Mouse (Mus musculus): ENCODE results near the gene Fggy. TPM values are rescaled to one million over a fixed set of nuclear protein-coding genes. Genes with fewer than 3 reads are reported as not detected.

Fggy gene
- polyA plus RNA-seq, 1 experiment from 2014 or later, result 9.1 TPM

DNA sequence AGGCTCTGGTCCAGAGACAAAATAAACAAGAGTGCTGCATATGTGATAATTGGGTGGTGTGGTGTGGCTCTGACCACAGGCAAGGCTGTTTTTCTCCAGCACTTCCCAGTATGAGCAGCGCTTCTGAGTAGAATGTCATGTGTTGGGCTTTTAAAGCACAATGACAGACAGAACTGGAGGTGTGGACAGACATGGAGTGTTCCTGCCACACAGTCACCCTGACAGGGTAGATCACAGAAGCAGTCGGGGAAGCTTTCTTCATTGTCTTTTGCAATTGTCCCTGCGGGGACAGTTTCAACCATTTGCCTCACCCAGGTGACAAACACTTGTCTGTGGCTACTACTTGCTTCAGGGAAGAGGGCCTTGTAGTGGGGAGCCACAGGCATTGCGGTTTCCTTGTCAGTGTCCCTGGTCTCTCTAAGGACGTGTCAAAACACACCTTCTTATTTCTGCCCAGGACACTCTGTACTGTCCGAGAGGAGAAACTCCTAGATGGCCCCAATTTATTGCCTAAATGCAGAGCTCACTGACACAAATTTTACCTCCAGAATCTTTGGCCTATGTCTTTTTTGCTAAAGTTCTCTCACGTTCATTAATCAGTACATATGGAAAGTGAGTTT lies 183.9 kb downstream of the Fggy start:
- WGBS, result 77% methylated on average over 7 of the region's 7 CpGs
- H3K27ac ChIP-seq, result no peak overlapping the region
- H3K4me3 ChIP-seq, result no peak overlapping the region
- H3K4me2 ChIP-seq, result no peak overlapping the region
- H3K27me3 ChIP-seq, result no peaks in the 10 kb centered on the region
- H3K9ac ChIP-seq, result no peak overlapping the region
- no peak for ATAC-seq (ENCODE audit: low FRiP score)
- 0 out of 2 replicates have a peak, but pooled peaks cover 3% of the 10 kb centered on the region for H3K4me1 ChIP-seq (replicated peaks)
- no peaks in the 10 kb centered on the region for H3K36me3 ChIP-seq
- no peaks in the 10 kb centered on the region for H3K9me3 ChIP-seq

GRCm38 (mm10) chr4:95742986-95743385 lies 185.7 kb downstream of the Fggy start:
- no peak overlapping the region for H3K9ac ChIP-seq
- H3K27ac ChIP-seq, result no peak overlapping the region
- H3K9me3 ChIP-seq, result no peaks in the 10 kb centered on the region
- H3K4me2 ChIP-seq, result no peak overlapping the region
- H3K27me3 ChIP-seq, result no peaks in the 10 kb centered on the region
- WGBS, result 45% methylated on average over 4 of the region's 4 CpGs
- no peak overlapping the region for H3K4me3 ChIP-seq
- H3K36me3 ChIP-seq, result no peaks in the 10 kb centered on the region
- ATAC-seq (ENCODE audit: low FRiP score), result no peak
- 0 out of 2 replicates have a peak, but pooled peaks cover 3% of the 10 kb centered on the region for H3K4me1 ChIP-seq (replicated peaks)

- Histone ChIP-seq H3K27me3 (no peaks in the 10 kb centered on the region), H3K27ac (no peak overlapping the region), H3K9me3 (no peaks in the 10 kb centered on the region), H3K4me1 (replicated peaks) (no peaks in the 10 kb centered on the region), H3K4me2 (no peak overlapping the region), H3K9ac (no peak overlapping the region), H3K36me3 (no peaks in the 10 kb centered on the region), H3K4me3 (no peak overlapping the region)
- WGBS, result 91% methylated on average over 6 of the region's 6 CpGs
- ATAC-seq (ENCODE audit: low FRiP score), result no peak
Observed at GRCm38 (mm10) chr4:95746954-95747353, 189.6 kb downstream of the Fggy start.

DNA sequence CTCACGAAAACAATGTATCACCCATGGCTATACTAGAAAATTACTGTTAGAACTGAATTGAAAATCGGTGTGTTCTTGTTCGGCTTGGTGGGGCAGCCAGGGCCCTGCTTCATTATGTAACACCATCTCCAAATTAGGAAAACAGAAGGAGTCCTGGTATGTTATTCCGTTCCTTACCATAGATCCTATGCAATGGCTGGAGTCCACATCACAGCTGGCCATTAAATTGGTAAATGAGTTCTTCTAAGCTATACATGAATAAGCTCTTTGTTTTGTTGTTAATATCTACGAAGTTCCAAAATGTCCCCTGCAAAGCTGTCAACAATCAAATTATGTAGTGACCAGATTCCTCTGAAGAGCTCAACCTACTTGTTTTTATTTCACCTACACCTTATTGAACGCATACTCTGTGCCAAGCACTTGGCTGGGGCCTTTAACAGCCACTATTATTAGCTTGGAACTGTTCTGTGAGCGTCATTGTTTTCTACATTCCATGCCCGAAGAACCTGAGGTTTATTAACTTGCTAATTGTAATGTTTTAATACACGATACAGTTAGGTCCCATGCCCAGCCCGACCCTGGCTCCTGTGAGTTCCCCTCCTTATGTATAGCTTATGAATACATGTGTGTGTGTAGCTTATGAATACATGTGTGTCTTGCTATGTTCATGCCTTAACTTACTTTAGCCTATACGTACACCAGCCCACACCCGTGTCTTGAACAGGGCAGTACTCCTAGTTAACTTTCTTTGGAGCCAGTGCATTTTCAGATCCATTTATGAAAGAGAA lies 190.3 kb downstream of the Fggy start:
- 81% methylated on average over 12 of the region's 12 CpGs for WGBS
- no peak overlapping the region for H3K4me2 ChIP-seq
- no peak overlapping the region for H3K9ac ChIP-seq
- H3K27me3 ChIP-seq, result no peaks in the 10 kb centered on the region
- no peak overlapping the region for H3K27ac ChIP-seq
- H3K36me3 ChIP-seq, result no peaks in the 10 kb centered on the region
- no peaks in the 10 kb centered on the region for H3K9me3 ChIP-seq
- no peaks in the 10 kb centered on the region for H3K4me1 ChIP-seq (replicated peaks)
- no peak for ATAC-seq (ENCODE audit: low FRiP score)
- no peak overlapping the region for H3K4me3 ChIP-seq

- Histone ChIP-seq H3K36me3 (no peaks in the 10 kb centered on the region), H3K4me1 (replicated peaks) (no peaks in the 10 kb centered on the region), H3K4me3 (no peak overlapping the region), H3K4me2 (no peak overlapping the region), H3K27ac (no peak overlapping the region), H3K27me3 (no peaks in the 10 kb centered on the region), H3K9ac (no peak overlapping the region), H3K9me3 (no peaks in the 10 kb centered on the region)
- ATAC-seq (ENCODE audit: low FRiP score), result no peak
- WGBS, result 83% methylated on average over 5 of the region's 5 CpGs
Observed at GRCm38 (mm10) chr4:95750186-95750585, 192.9 kb downstream of the Fggy start.

- no peak overlapping the region for H3K9ac ChIP-seq
- no peaks in the 10 kb centered on the region for H3K4me1 ChIP-seq (replicated peaks)
- no peaks in the 10 kb centered on the region for H3K27me3 ChIP-seq
- H3K4me2 ChIP-seq, result no peak overlapping the region
- H3K9me3 ChIP-seq, result no peaks in the 10 kb centered on the region
- no peak overlapping the region for H3K4me3 ChIP-seq
- 62% methylated on average over 6 of the region's 6 CpGs for WGBS
- no peak for ATAC-seq (ENCODE audit: low FRiP score)
- no peaks in the 10 kb centered on the region for H3K36me3 ChIP-seq
- no peak overlapping the region for H3K27ac ChIP-seq
Observed at GRCm38 (mm10) chr4:95752538-95753188, 195.4 kb downstream of the Fggy start.

GRCm38 (mm10) chr4:95759027-95759731 lies 201.9 kb downstream of the Fggy start:
- WGBS, result 43% methylated on average over 5 of the region's 5 CpGs
- no peaks in the 10 kb centered on the region for H3K9me3 ChIP-seq

GRCm38 (mm10) chr4:95765359-95765758 lies 208.1 kb downstream of the Fggy start:
- Histone ChIP-seq H3K4me1 (replicated peaks) (no peaks in the 10 kb centered on the region), H3K27me3 (no peaks in the 10 kb centered on the region), H3K4me2 (no peak overlapping the region), H3K9me3 (no peaks in the 10 kb centered on the region), H3K4me3 (no peak overlapping the region), H3K36me3 (no peaks in the 10 kb centered on the region), H3K9ac (no peak overlapping the region), H3K27ac (no peak overlapping the region)
- no peak for ATAC-seq (ENCODE audit: low FRiP score)
- 81% methylated on average over 2 of the region's 2 CpGs for WGBS

More at GRCm38 (mm10) chr4:95759027-95759731, 201.9 kb downstream of the Fggy start:
- Histone ChIP-seq H3K36me3 (no peaks in the 10 kb centered on the region), H3K27ac (no peak overlapping the region), H3K9ac (no peak overlapping the region), H3K4me3 (no peak overlapping the region), H3K27me3 (no peaks in the 10 kb centered on the region), H3K4me2 (no peak overlapping the region), H3K4me1 (replicated peaks) (no peaks in the 10 kb centered on the region)
- ATAC-seq (ENCODE audit: low FRiP score), result no peak

DNA sequence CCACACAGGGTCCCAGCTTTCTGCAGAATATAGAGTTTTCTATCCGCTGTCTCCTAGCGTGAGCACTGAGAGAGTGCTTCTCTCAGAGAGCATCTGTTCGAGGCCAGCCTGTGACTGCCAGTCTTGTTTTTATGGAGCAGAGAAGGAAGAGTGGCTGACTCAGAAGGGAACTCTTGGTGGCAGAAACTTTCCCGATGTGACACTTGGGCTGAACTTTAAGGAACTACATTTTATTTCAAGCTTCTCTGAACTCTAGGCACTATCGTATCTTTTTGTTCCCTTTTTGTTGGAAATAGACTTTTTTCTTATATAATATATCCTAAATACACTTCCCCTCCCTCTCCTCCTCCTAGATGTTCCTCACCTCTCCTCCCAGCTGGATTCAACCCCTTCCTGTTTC lies 213.2 kb downstream of the Fggy start:
- H3K27ac ChIP-seq, result no peak overlapping the region
- 87% methylated on average over 5 of the region's 5 CpGs for WGBS
- ATAC-seq (ENCODE audit: low FRiP score), result no peak
- H3K9ac ChIP-seq, result no peak overlapping the region
- no peak overlapping the region for H3K4me2 ChIP-seq
- H3K4me3 ChIP-seq, result no peak overlapping the region
- no peaks in the 10 kb centered on the region for H3K9me3 ChIP-seq
- H3K27me3 ChIP-seq, result no peaks in the 10 kb centered on the region
- no peaks in the 10 kb centered on the region for H3K4me1 ChIP-seq (replicated peaks)
- no peaks in the 10 kb centered on the region for H3K36me3 ChIP-seq

DNA sequence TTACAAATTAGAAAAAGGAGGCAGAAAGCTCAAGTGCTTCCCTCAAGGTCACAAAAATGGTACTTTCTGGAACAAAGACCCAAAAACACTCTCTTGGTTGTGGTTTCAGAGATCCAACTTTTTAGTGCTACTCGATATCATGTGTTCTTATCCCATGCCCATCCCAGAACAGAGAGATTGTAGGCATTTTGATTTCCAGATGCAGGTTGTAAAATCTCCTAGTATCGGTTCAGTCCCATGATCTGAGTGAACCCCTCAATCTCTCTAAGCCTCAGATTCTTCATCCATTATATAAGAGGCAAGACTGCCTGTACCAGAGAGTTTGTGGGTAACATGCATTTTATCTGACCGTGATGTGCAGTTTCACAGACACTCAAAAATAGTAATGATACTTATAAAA lies 214.2 kb downstream of the Fggy start:
- Histone ChIP-seq H3K4me2 (no peak overlapping the region), H3K9me3 (no peaks in the 10 kb centered on the region), H3K4me3 (no peak overlapping the region), H3K9ac (no peak overlapping the region), H3K27ac (no peak overlapping the region), H3K27me3 (no peaks in the 10 kb centered on the region), H3K4me1 (replicated peaks) (no peaks in the 10 kb centered on the region), H3K36me3 (no peaks in the 10 kb centered on the region)
- 93% methylated on average over 3 of the region's 3 CpGs for WGBS
- no peak for ATAC-seq (ENCODE audit: low FRiP score)

- no peaks in the 10 kb centered on the region for H3K9me3 ChIP-seq
- H3K27me3 ChIP-seq, result no peaks in the 10 kb centered on the region
- no peaks in the 10 kb centered on the region for H3K36me3 ChIP-seq
- H3K4me1 ChIP-seq (replicated peaks), result no peaks in the 10 kb centered on the region
- no peak overlapping the region for H3K4me3 ChIP-seq
- H3K27ac ChIP-seq, result no peak overlapping the region
- H3K9ac ChIP-seq, result no peak overlapping the region
- 49% methylated on average over 4 of the region's 4 CpGs for WGBS
- H3K4me2 ChIP-seq, result no peak overlapping the region
- no peak for ATAC-seq (ENCODE audit: low FRiP score)
Observed at GRCm38 (mm10) chr4:95771945-95772344, 214.6 kb downstream of the Fggy start.

GRCm38 (mm10) chr4:95772663-95773062 lies 215.4 kb downstream of the Fggy start:
- Histone ChIP-seq H3K9ac (no peak overlapping the region), H3K9me3 (no peaks in the 10 kb centered on the region), H3K36me3 (no peaks in the 10 kb centered on the region), H3K27me3 (no peaks in the 10 kb centered on the region), H3K4me1 (replicated peaks) (no peaks in the 10 kb centered on the region), H3K27ac (no peak overlapping the region), H3K4me2 (no peak overlapping the region), H3K4me3 (no peak overlapping the region)
- WGBS, result 27% methylated on average over 3 of the region's 3 CpGs
- no peak for ATAC-seq (ENCODE audit: low FRiP score)
